Mouse (Mus musculus): Measurements from ENCODE around the gene 1700017B05Rik.
"Not testable (repeated sequence)": the region's sequence is repeated elsewhere in the genome, so short reads cannot be mapped to it uniquely, and the experiment has no call there.

Gene 1700017B05Rik

GRCm38 (mm10) chr9:57212448-57213222 is 49.8 kb downstream of the 1700017B05Rik start:
- no peak for DNase-seq

DNA sequence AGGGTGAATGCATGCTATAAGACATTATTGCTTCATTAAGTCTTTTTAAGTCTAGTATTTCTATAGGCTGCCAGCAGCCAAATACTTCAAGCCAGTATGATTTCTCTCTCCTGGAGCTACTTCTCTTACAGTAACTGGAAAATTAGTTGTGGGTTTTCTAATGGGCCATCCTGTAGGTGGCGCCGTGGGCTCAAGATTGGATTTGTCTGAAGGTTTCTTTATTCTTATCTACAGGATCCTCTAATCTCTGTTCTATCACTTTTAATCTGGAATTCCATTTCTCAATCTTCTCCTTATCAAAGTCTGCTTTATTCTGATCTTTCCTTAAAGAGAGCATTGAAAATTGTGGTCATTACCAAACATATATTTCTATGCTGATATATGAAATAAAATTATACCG is 53.1 kb downstream of the 1700017B05Rik start:
- peak; percentile 10 for DNase-seq

DNA sequence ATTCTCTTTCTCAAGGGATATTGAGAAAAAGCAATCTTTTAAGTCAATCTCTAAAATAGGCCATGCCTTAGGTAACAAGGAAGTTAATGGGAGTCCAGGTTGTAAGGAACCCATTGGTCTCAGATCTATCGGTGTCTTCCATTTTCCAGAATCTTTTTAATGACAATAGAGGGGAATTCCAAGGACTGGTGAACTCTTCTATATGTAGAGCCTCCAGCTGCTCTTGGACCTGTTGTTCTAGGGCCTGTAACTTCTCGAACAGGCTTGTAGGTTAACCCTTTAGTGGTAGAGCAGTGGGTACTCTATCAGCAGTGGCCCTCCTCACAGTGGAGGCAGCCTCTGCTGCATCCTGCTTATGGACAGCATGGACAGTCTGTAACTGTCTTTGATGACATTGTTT is 55.5 kb downstream of the 1700017B05Rik start:
- DNase-seq = no peak

GRCm38 (mm10) chr9:57203571-57203970 is 58.8 kb downstream of the 1700017B05Rik start:
- not testable (repeated sequence) for DNase-seq

All from cerebellum, adult 9-11 months (tissue).